Mouse (Mus musculus): ENCODE measurements at regions not wholly inside any gene's neighbourhood (a gene's known extent, or its start where the extent isn't known, plus 50 kb on each side); places are given as distances from the start of the nearest gene placed in this dataset.
A peak's percentile ranks its signal among the peaks of the same experiment; 100 is the strongest.

- peak overlapping the region; percentile 58 for H3K4me2 ChIP-seq
- ATAC-seq (replicated peaks; ENCODE audit: insufficient number of reproducible peaks, low FRiP score, low TSS enrichment): no peak
- WGBS (ENCODE audit: insufficient replicate concordance): 21% methylated on average over 14 of the region's 14 CpGs
- no peaks in the 10 kb centered on the region for H3K27me3 ChIP-seq (ENCODE audit: control insufficient read depth, insufficient read depth, low read length)
- no peak overlapping the region for H3K27ac ChIP-seq (ENCODE audit: low read depth, low read length)
- no peak overlapping the region; the same call in 1 of the 2 replicates for H3K9ac ChIP-seq (ENCODE audit: low read depth, low read length)
- no peaks in the 10 kb centered on the region for H3K4me1 ChIP-seq (ENCODE audit: control insufficient read depth, insufficient read depth, low read length)
- no peaks in the 10 kb centered on the region for H3K36me3 ChIP-seq (ENCODE audit: control insufficient read depth, insufficient read depth, low read length)
- H3K4me3 ChIP-seq (ENCODE audit: low read depth, low read length): peak overlapping the region; percentile 19; the same call in 1 of the 2 replicates
- H3K9me3 ChIP-seq (replicated peaks; ENCODE audit: control insufficient read depth, low read length): no peaks in the 10 kb centered on the region
These were observed 303.7 kb downstream of the H2al1j start for GRCm38 (mm10) chrX:11631186-11631913.

- ATAC-seq (replicated peaks; ENCODE audit: insufficient number of reproducible peaks, low FRiP score, low TSS enrichment): no peak
- H3K4me1 ChIP-seq (ENCODE audit: control insufficient read depth, insufficient read depth, low read length): no peaks in the 10 kb centered on the region
- WGBS (ENCODE audit: insufficient replicate concordance): 15% methylated on average over 14 of the region's 14 CpGs
- H3K27ac ChIP-seq (ENCODE audit: low read depth, low read length): no peak overlapping the region
- H3K4me2 ChIP-seq: peak overlapping the region; percentile 58
- no peaks in the 10 kb centered on the region for H3K36me3 ChIP-seq (ENCODE audit: control insufficient read depth, insufficient read depth, low read length)
- peak overlapping the region; percentile 19; the same call in 1 of the 2 replicates for H3K4me3 ChIP-seq (ENCODE audit: low read depth, low read length)
- H3K27me3 ChIP-seq (ENCODE audit: control insufficient read depth, insufficient read depth, low read length): no peaks in the 10 kb centered on the region
- H3K9me3 ChIP-seq (replicated peaks; ENCODE audit: control insufficient read depth, low read length): no peaks in the 10 kb centered on the region
- peak overlapping the region; percentile 28; the same call in 1 of the 2 replicates for H3K9ac ChIP-seq (ENCODE audit: low read depth, low read length)
These were observed 304.4 kb downstream of the H2al1j start for GRCm38 (mm10) chrX:11632011-11632410.

- Histone ChIP-seq H3K9me3 (replicated peaks; ENCODE audit: control insufficient read depth, low read length) (no peaks in the 10 kb centered on the region), H3K4me2 (no peak overlapping the region), H3K36me3 (ENCODE audit: control insufficient read depth, insufficient read depth, low read length) (no peaks in the 10 kb centered on the region), H3K9ac (ENCODE audit: low read depth, low read length) (no peak overlapping the region), H3K4me1 (ENCODE audit: control insufficient read depth, insufficient read depth, low read length) (no peaks in the 10 kb centered on the region), H3K4me3 (ENCODE audit: low read depth, low read length) (no peak overlapping the region), H3K27me3 (ENCODE audit: control insufficient read depth, insufficient read depth, low read length) (no peaks in the 10 kb centered on the region), H3K27ac (ENCODE audit: low read depth, low read length) (no peak overlapping the region)
- no peak for ATAC-seq (replicated peaks; ENCODE audit: insufficient number of reproducible peaks, low FRiP score, low TSS enrichment)
- WGBS (ENCODE audit: insufficient replicate concordance): 56% methylated on average over 6 of the region's 6 CpGs
These were observed 306.2 kb downstream of the H2al1j start for GRCm38 (mm10) chrX:11633823-11634222.

- Histone ChIP-seq H3K4me1 (ENCODE audit: control insufficient read depth, insufficient read depth, low read length) (no peaks in the 10 kb centered on the region), H3K27me3 (ENCODE audit: control insufficient read depth, insufficient read depth, low read length) (no peaks in the 10 kb centered on the region), H3K9ac (ENCODE audit: low read depth, low read length) (no peak overlapping the region), H3K4me3 (ENCODE audit: low read depth, low read length) (no peak overlapping the region), H3K27ac (ENCODE audit: low read depth, low read length) (no peak overlapping the region), H3K4me2 (no peak overlapping the region), H3K36me3 (ENCODE audit: control insufficient read depth, insufficient read depth, low read length) (no peaks in the 10 kb centered on the region), H3K9me3 (replicated peaks; ENCODE audit: control insufficient read depth, low read length) (no peaks in the 10 kb centered on the region; the same call in 1 of the 2 replicates)
- WGBS (ENCODE audit: insufficient replicate concordance): 69% methylated on average over 6 of the region's 6 CpGs
- ATAC-seq (replicated peaks; ENCODE audit: insufficient number of reproducible peaks, low FRiP score, low TSS enrichment): no peak
These were observed 316.9 kb downstream of the H2al1j start for GRCm38 (mm10) chrX:11644484-11644883.

GRCm38 (mm10) chrX:11646681-11647526, 319.3 kb downstream of the H2al1j start:
- Histone ChIP-seq H3K4me3 (ENCODE audit: low read depth, low read length) (no peak overlapping the region), H3K27ac (ENCODE audit: low read depth, low read length) (no peak overlapping the region), H3K4me1 (ENCODE audit: control insufficient read depth, insufficient read depth, low read length) (no peaks in the 10 kb centered on the region), H3K27me3 (ENCODE audit: control insufficient read depth, insufficient read depth, low read length) (no peaks in the 10 kb centered on the region), H3K9me3 (replicated peaks; ENCODE audit: control insufficient read depth, low read length) (no peaks in the 10 kb centered on the region; the same call in 1 of the 2 replicates), H3K36me3 (ENCODE audit: control insufficient read depth, insufficient read depth, low read length) (no peaks in the 10 kb centered on the region), H3K9ac (ENCODE audit: low read depth, low read length) (no peak overlapping the region), H3K4me2 (no peak overlapping the region)
- WGBS (ENCODE audit: insufficient replicate concordance): 71% methylated on average over 7 of the region's 7 CpGs
- no peak for ATAC-seq (replicated peaks; ENCODE audit: insufficient number of reproducible peaks, low FRiP score, low TSS enrichment)

GRCm38 (mm10) chrX:11647527-11647836, 319.9 kb downstream of the H2al1j start:
- ATAC-seq (replicated peaks; ENCODE audit: insufficient number of reproducible peaks, low FRiP score, low TSS enrichment): no peak

GRCm38 (mm10) chrX:11653336-11653735, 325.7 kb downstream of the H2al1j start:
- 84% methylated on average over 2 of the region's 2 CpGs for WGBS (ENCODE audit: insufficient replicate concordance)

More at GRCm38 (mm10) chrX:11647527-11647836, 319.9 kb downstream of the H2al1j start:
- Histone ChIP-seq H3K9me3 (replicated peaks; ENCODE audit: control insufficient read depth, low read length) (no peaks in the 10 kb centered on the region; the same call in 1 of the 2 replicates), H3K4me1 (ENCODE audit: control insufficient read depth, insufficient read depth, low read length) (no peaks in the 10 kb centered on the region), H3K4me2 (no peak overlapping the region), H3K27ac (ENCODE audit: low read depth, low read length) (no peak overlapping the region), H3K9ac (ENCODE audit: low read depth, low read length) (no peak overlapping the region), H3K27me3 (ENCODE audit: control insufficient read depth, insufficient read depth, low read length) (no peaks in the 10 kb centered on the region), H3K36me3 (ENCODE audit: control insufficient read depth, insufficient read depth, low read length) (no peaks in the 10 kb centered on the region), H3K4me3 (ENCODE audit: low read depth, low read length) (no peak overlapping the region)
- 57% methylated on average over 1 of the region's 1 CpGs for WGBS (ENCODE audit: insufficient replicate concordance)

GRCm38 (mm10) chrX:11654976-11655375, 327.4 kb downstream of the H2al1j start:
- H3K9ac ChIP-seq (ENCODE audit: low read depth, low read length): no peak overlapping the region
- no peak overlapping the region for H3K4me3 ChIP-seq (ENCODE audit: low read depth, low read length)
- H3K4me2 ChIP-seq: no peak overlapping the region
- no peaks in the 10 kb centered on the region for H3K36me3 ChIP-seq (ENCODE audit: control insufficient read depth, insufficient read depth, low read length)
- H3K9me3 ChIP-seq (replicated peaks; ENCODE audit: control insufficient read depth, low read length): no peaks in the 10 kb centered on the region
- no peak for ATAC-seq (replicated peaks; ENCODE audit: insufficient number of reproducible peaks, low FRiP score, low TSS enrichment)
- H3K4me1 ChIP-seq (ENCODE audit: control insufficient read depth, insufficient read depth, low read length): no peaks in the 10 kb centered on the region
- 56% methylated on average over 5 of the region's 5 CpGs for WGBS (ENCODE audit: insufficient replicate concordance)
- no peaks in the 10 kb centered on the region for H3K27me3 ChIP-seq (ENCODE audit: control insufficient read depth, insufficient read depth, low read length)
- H3K27ac ChIP-seq (ENCODE audit: low read depth, low read length): no peak overlapping the region

More at GRCm38 (mm10) chrX:11653336-11653735, 325.7 kb downstream of the H2al1j start:
- no peak overlapping the region for H3K27ac ChIP-seq (ENCODE audit: low read depth, low read length)
- H3K4me2 ChIP-seq: no peak overlapping the region
- no peaks in the 10 kb centered on the region for H3K36me3 ChIP-seq (ENCODE audit: control insufficient read depth, insufficient read depth, low read length)
- H3K9me3 ChIP-seq (replicated peaks; ENCODE audit: control insufficient read depth, low read length): no peaks in the 10 kb centered on the region; the same call in 1 of the 2 replicates
- no peaks in the 10 kb centered on the region for H3K27me3 ChIP-seq (ENCODE audit: control insufficient read depth, insufficient read depth, low read length)
- H3K9ac ChIP-seq (ENCODE audit: low read depth, low read length): no peak overlapping the region
- ATAC-seq (replicated peaks; ENCODE audit: insufficient number of reproducible peaks, low FRiP score, low TSS enrichment): no peak
- no peaks in the 10 kb centered on the region for H3K4me1 ChIP-seq (ENCODE audit: control insufficient read depth, insufficient read depth, low read length)
- H3K4me3 ChIP-seq (ENCODE audit: low read depth, low read length): no peak overlapping the region
